Mouse (Mus musculus): ENCODE results near the gene Pde4dip. TPM values are rescaled to one million over a fixed set of nuclear protein-coding genes. Genes with fewer than 3 reads are reported as not detected.
A peak's percentile ranks its signal among the peaks of the same experiment; 100 is the strongest.

Pde4dip gene
- total RNA-seq, 2 experiments from 2014 or later, result 221 to 232 TPM

DNA sequence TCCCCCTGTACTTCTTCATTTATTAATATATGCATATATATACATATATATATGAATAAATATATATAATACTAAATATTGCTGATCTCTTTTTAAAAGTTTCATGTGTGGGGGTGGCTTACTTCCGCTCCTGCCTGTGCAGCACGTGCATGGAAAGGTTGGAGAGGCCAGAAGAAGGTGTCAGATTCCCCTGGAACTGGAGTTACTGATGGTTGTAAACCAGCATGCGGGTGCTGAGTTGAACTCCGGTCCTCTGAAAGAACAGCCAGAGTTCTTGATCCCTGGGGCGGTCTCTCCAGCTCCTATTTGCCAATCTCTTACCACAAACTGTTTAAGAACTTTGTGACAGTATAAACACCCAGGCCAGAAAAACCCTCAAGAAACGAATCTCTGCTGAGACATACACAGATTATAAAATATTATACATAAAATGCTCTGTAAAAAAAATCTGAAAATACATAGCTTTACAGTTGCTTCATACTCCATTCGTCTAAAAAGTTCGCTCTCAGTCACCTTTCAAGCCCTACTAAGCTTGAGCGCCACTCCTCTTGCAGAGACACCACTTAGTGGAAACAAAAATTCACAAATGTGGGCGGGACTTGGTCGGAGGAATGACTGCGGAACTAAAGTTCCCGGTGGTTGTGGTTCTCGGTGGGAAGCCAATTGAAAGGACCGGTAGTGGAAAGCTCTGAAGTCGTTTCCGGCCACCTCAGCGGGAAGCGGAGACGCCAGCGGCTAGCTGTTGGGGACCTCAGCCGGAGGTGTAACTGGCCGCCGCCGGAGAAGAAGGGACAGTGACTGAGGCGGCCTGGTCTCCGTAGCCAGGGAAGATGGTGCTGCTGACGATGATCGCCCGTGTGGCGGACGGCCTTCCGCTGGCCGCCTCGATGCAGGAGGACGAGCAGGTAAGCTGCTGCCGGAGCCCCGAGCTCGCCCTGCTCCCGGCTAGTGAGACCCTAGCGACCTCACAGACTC is 12.3 kb upstream of the Pde4dip start, which contains the start of gene Sec22b:
Gene Sec22b (plus strand): TSS at position 675 of the 975 bp plus-strand sequence.
- peak; percentile 89 to 93 for DNase-seq (ENCODE audit: low spot score in 2 of 2)

DNA sequence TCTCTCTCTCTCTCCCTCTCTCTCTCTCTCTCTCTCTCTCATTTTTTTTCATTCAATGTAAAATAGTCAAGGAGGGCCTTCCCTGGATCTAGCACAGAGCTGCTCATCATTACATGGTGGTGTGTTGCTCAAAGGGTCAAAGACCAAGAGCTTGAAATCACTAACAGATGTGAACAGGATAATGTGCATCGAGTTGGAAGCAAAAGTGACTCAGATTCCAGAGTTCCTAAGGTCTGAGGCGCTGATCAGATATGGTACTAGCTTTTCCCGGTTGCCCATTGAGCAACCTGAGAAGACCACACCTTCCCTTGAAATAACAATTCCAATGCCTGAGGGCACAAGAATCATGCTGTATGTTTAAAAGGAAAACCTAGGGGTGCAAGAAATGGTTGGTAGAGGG is 9.9 kb upstream of the Pde4dip start:
- no peak for DNase-seq (ENCODE audit: low spot score in 2 of 2)

DNA sequence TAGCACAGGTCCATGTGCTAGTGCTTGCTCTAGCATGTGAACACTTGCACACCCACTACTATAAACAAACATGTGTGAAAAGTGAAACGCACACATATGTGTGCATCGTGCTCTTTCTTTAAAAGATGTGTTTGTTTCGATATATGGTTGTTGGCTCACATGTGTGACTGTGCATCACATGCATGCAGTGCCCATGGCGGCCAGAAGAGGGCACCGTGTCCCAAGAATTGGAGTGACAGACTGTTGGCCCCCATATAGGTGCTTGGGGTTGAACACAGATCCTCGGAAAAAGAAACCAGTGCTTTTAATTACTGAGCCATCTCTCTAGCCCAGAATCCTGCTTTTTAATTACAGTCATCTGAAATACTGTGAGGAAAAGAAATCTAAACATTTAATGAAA is 6.2 kb upstream of the Pde4dip start:
- DNase-seq (ENCODE audit: low spot score in 2 of 2), result peak; percentile 27 to 40

DNA sequence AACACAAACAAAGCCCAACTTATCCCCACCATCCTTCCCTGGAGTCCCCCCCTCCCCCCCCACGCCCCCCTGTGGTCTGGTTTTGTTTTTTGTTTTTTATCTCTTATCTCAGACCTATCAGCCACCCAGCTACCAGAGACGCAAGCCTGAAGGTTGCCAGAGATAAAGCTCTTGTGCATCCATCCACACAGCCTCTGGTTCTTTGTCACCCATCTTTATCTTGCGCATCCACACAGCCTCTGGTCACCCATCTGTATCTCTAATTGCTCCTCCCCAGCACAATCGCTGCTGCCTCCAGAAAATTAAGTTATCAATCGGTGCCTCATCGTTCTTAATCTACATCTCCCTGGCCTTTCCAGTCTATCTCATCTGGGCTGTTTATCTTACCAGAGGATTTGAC is 1.7 kb upstream of the Pde4dip start:
- no peak for DNase-seq (ENCODE audit: low spot score in 2 of 2)

DNA sequence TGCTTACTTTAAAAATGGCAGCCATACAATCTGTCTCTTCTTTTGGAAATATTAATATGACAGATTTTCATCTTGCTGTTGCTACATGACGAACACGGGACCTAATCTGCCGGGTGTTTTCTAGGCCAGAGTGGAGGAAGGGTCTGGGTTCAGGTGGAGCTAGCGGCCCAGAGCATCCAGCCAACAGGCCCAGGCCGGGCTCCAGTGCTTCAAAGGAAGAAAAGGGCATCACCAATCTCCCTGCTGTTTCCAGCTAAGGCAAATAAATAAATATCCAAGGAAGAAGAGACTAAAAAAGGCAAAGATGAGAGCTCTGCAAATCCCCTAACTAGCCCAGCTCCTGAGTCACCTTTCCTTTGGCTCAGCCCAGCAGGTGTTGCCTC is 731 bp downstream of the Pde4dip start:
- peak; percentile 19 to 36 for DNase-seq (ENCODE audit: low spot score in 2 of 2)

DNA sequence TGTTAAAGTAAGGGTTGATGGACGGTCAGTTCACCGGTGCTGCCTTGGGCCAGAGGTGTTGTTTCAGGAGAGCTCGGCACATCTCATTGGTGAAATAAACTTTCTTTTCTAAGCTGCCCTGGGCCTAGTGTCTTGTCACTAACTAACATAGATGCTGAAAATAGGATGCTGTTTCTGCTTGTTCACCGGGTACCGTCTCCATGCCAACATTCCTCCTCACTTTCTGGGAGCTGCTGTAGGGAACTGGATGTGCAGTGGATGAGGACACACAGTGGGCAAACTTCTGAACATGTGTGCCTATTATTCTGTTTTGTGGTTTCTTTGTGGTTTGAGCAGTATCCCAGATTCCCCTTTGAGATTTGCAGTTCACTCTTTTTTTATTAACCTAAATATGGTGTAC is 6.9 kb downstream of the Pde4dip start:
- DNase-seq (ENCODE audit: low spot score in 2 of 2), result no peak

DNA sequence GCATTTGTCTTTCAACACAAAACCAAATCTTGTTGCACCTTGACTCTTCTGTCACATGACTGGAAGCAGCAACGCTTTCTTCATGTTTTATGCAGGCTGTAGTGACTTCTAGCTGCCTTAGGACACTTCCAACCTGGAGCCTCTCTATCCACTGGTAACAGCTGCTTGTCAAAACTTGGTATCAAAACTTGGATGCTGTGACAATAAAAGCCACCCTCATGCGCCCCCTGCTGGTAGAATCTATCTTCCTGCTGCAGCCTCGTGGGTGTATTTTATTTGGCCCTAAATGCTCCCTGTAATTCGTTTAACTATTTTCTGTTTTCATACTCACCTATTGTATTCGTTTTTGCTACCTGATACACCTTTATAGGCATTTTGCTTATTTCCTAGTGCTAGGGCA is 9.3 kb downstream of the Pde4dip start:
- peak; percentile 83 to 86 for DNase-seq (ENCODE audit: low spot score in 2 of 2)

DNA sequence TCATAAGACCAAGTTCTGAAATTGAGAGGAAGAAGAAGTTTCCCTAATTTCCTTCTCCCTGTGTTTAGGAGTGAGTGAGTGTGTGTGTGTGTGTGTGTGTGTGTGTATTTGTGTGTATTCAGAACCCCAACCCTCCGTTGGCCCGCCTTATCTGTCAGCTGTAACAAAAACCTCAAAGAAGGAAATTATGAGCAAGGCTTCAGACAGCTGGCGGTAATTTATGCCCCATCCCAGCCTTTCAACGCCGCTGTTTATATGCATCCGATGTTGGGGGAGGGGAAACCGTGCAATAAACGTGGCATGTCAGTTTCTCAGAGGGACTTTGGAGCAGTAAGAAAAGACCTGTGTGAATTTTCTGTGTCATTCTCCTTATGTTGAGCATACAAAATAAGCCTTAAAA is 12.2 kb downstream of the Pde4dip start:
- DNase-seq (ENCODE audit: low spot score in 2 of 2), result no peak

DNA sequence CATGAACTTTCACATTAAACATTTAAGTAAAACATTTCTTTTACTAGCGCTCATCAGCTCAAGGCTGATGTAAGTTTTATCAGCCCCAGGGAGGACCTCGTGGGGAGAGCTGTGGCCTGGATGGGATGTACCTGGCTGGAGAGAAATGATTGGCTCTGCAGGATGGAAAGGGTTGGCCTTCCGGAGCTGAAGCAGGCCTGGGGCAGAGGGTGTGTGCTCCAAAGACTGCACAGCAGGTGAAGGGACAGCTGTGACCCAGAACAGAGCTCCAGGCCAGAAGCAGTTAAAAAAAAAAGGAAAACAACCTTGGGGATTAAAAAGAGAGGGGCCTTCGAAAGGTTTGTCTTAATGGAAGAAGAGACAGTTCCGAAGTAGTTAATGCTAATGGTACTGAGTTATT is 13.7 kb downstream of the Pde4dip start:
- no peak for DNase-seq (ENCODE audit: low spot score in 2 of 2)

DNA sequence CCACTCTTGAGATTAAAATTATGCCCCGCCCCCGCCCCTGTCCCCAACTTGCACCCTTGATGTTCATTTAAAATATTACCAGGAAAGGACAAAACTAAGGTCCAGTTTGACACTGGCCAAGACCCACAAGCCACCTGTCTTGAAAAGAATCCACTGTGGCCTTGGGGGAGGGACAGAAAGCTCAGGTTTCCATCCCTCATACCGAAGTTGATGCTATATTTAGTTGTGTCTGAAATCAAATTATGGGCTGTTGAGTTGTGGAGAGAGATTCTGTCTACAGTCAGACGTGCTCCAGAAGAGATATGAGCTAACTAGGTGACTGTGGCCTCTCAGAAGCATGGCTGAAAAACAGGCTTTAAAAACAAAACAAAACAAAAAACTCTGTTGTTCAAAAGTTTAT is 18.8 kb downstream of the Pde4dip start:
- DNase-seq (ENCODE audit: low spot score in 2 of 2), result no peak

DNA sequence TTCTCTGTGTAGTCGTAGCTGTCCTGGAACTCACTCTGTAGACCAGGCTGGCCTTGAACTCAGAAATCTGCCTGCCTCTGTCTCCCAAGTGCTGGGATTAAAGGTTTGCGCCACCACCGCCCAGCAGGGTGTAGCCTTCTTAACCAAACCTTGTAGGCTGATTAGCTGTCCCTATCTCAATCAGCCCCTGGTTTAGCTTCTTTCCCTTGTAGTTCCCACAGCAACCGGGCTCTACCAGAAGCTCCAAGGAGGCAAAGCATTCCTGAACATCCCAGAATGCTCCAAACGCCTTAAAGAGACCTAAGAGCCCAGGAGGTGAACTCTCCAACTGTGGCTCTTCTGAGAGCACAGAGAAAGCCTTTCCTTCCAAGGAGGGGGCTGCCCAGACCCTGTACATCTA is 19.8 kb downstream of the Pde4dip start:
- no peak for DNase-seq (ENCODE audit: low spot score in 2 of 2)

DNA sequence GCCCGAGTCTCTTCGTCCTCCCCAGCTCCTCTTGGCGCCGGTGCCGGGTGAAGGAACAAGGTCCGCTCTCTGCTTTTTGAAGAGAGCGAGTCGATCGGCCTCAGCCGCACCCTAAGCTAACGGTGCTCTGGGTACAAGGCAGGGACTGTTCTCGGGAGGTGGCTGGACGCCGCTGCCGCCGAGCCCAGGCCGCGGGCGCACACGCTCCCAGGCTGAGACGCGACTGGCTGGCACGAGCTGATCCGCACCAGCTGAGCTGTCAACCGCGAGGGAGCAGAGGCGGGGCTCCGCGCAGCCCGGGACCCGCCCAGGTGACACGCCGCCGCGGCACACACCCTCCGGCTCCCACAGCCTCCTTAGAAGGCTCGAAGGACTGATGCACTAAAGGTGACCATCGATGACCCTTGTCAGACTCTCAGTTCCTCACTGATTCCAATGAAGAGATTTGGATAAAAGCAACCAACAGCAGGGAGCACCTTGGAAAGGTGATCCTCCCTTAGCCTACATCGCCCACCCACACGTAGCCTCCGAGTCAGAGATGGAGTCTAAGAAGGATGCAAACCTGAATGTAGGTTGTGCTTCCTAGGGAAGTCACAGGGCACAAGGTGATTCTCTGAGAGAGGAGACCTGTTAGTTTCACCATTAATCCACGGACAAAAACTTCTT is 20.4 kb downstream of the Pde4dip start:
- peak; percentile 59 to 72 for DNase-seq (ENCODE audit: low spot score in 2 of 2)

DNA sequence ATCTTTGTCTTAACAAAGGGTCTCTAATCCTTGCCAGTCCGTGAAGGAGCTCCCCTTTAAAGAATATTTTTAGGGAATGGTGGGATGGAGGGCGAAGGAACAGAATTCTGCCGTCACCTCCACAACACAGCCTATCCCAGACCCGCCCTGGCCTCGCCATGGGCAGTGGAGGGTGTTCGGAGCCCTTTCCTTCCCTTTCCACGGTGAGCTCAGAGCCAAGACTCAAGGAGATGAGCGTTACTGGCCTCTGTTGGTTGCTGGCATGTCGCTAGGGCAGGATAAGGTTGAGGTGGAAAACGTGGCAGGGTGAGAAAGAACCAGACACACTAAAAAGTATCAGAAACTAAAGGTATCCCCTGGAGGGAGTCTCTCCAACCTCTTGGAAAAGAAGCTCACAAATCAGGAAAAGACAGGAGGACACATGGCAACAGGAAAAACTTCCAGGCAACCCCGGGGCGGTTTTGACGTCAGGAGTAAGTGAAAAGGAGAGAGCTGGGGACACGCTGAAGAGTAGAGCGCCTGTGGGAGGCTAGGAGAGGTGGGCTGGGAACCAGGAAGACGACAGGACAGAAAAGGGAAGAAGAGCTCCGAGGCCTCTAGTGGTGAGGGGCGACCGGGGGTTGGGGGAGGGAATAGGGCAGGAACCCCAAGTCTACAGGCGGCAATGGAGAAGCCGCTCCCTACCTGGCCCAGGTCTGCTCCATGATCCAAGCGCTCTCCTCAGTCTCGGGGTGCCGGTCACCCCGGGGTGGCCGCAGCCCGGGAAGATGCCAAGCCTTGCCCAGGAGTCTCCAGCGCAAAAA is 21.1 kb downstream of the Pde4dip start:
- DNase-seq (ENCODE audit: low spot score in 2 of 2), result peak in 1 of 2 experiments; percentile 15

DNA sequence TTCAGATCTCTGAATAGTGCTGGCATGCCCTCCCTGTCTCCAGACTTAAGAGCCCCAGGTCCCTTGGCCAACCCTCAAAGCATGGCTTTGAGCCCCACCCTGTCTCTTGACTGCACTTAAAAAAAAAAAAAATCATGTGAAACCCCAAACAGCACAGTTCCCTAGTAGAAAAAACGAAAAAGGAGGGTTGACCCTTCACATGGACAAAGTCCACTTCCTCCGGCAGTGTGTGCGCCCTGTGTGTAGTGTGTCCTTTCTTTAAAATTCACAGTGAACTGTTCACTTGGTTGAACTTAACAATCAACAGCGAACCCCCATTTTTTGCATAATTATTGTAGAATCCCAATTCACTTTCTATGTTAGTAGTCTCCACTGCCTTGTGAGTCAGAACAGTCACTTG is 21.8 kb downstream of the Pde4dip start:
- no peak for DNase-seq (ENCODE audit: low spot score in 2 of 2)

DNA sequence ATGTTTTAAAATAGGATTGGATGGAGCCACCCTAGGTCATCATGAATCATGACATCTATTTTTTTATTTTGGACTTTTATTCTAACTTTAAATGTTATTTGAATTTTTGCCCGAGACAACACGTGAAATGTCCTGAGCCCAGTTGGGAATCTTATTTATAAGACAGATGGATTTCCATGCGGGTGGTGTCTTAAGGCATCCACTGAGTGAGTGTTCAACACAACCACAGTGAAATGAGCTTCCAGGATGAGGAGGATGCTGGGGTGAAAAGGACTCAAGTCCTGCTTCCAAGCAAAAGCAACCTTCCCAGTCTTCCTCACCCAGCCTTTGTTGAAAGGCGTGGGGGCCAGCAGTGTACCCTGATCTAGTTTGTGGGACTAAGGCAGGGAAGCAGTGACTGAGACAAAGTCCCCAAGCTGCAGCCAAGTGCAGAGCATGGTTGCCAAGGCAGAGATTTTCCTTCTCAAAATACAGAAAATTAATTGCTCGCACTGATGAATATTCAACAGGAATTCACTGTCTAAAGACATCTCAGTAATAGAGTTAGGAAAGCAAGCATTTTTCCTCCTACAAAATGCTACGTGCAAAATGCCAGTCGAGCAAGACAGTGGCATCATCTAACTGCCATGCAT is 27.6 kb downstream of the Pde4dip start:
- no peak for DNase-seq (ENCODE audit: low spot score in 2 of 2)

DNA sequence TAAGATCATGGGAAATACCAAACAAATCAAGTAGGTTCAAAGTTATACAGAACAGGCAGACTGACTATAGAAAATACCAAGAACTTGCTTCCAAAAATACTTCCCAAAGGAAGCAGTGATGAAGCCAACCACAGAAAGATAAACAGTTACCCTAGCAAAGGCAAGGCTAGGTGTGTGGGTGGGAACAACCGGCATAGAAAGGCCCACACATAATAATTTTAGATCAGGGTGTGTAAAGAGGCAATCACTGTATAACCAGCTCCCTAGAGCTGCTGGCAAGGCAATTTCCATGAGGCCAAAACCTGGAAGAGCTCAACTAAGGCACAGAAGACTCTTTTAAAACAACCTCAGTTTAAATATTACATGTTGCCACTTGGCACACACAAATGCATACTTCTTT is 29.1 kb downstream of the Pde4dip start:
- no peak for DNase-seq (ENCODE audit: low spot score in 2 of 2)

DNA sequence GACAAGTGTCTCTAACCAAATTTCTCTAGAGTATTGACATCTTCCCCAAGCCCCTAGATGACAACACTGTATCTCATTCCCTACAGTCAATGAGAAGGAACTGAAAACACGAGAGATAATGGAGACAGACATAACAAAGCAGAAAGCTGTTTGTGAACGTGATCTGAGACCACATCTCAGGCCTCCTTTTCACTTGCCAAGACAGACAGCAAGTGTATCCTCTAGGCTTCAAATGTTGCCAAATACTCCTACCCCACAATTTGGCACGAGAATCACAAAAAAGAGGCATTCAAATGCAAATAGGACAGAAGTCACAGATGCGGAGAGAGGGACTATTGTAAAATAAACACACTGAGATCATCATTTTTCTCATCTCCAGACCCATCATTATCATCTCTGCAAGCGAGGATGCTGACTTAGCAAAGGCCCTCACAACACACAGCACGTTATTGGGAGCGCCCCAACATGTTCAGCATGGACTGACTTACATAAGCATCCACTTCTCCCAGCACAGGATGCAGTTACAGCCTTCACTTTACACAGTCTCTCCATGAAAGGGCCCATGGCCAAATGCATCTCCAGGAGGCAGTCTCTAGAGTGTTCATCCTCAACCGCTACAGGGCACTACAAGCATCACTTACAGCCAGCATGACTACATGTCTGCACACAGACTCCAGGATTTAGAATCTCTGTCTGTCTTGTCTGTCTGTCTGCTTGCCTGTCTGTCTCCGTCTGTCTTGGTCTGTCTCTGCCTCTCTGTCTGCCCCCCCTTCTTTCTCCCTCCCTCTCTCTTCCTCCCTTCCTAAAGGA is 33.7 kb downstream of the Pde4dip start:
- DNase-seq (ENCODE audit: low spot score in 2 of 2), result peak in 1 of 2 experiments; percentile 24

DNA sequence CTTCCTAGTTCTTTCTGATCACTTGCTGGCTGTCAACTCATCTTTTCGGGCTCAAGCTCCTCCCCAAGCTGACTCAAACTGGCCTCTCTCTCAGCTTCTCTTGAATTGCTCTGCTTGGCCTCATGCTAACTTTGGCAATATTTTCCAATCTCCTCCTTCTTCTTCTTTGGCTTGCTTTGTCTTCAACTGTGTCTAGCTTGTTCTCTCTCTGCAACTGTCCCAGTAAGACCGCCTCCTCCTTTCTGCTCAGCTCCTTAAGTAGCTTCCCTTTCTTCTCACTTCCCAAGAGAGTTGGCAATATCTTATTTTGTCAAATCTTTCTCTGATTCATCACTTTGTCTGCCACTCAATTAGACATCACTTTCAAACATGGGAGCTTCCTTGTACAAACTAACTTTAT is 36.7 kb downstream of the Pde4dip start:
- DNase-seq (ENCODE audit: low spot score in 2 of 2), result no peak

DNA sequence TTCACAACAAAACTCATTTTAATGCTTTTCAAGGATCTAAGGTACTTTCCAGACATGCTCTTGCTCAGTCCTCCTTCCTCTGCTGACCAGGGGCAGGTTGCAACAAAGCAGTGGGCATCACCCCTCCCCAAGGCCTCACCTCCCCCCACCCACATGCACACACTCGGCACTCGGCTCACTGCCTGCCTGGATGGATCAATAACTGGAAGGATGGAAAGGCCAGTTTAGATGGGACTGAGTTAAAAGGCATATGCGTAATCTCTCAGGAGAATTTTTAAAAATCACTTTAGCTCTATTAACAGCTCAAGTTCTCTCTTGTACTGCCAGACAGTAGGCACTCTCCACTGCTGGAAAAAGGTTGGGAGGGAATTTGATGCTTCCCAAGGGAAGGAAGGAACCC is 40.9 kb downstream of the Pde4dip start:
- no peak for DNase-seq (ENCODE audit: low spot score in 2 of 2)

DNA sequence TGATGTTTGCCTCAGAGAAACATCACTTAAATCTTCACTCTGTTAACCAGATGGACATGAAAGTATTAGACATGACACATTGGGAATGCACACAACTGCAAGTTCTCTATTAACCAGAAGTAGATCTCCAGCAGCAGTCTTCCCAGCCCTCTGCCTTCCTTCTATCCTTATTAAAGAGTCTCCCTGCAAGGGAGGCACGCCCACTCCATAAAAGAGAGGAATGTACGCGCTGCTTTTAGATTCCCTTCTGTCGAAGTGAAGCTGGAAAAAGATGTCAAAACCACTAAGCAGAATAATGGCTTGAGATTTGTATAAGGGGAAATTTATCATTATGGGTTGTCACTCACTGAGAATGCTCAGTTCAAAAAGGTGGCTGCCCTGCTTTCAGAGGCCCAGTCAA is 42.1 kb downstream of the Pde4dip start:
- no peak for DNase-seq (ENCODE audit: low spot score in 2 of 2)

Measured in layer of hippocampus, postnatal 10 days (tissue).